Mouse (Mus musculus): Measurements from ENCODE around the gene Gm20388. TPM values are rescaled to one million over a fixed set of nuclear protein-coding genes. Genes with fewer than 3 reads are reported as not detected.
A peak's percentile ranks its signal among the peaks of the same experiment; 100 is the strongest.

The Gm20388 gene
- polyA plus RNA-seq, 1 experiment from 2014 or later: not detected

GRCm38 (mm10) chr8:122335638-122336250, 2425.1 kb downstream of the Gm20388 start:
- Histone ChIP-seq H3K9me3 (ENCODE audit: control insufficient read depth) (no peaks in the 10 kb centered on the region), H3K9ac (ENCODE audit: low read depth, low read length) (no peak overlapping the region), H3K4me3 (ENCODE audit: low read depth, low read length) (peak overlapping the region; percentile 24), H3K4me2 (replicated peaks; ENCODE audit: low read depth) (peak overlapping the region; percentile 67), H3K36me3 (ENCODE audit: control insufficient read depth, insufficient read depth) (peaks cover 63% of the 10 kb centered on the region), H3K27ac (ENCODE audit: low read depth, low read length) (no peak overlapping the region), H3K27me3 (replicated peaks; ENCODE audit: control insufficient read depth, insufficient read depth, low read length) (no peaks in the 10 kb centered on the region), H3K4me1 (replicated peaks; ENCODE audit: control insufficient read depth, insufficient read depth, low read length) (no peaks in the 10 kb centered on the region)
- WGBS: 48% methylated on average over 57 of the region's 57 CpGs
- no peak for TF ChIP-seq CTCF (IDR thresholded peaks at IDR 0.05; ENCODE audit: low read depth)
- no peak for ATAC-seq

- WGBS: 46% methylated on average over 74 of the region's 81 CpGs
- ATAC-seq: peak; percentile 9; the same call in 1 of the 2 replicates
- no peaks in the 10 kb centered on the region for H3K9me3 ChIP-seq (ENCODE audit: control insufficient read depth)
- H3K27me3 ChIP-seq (replicated peaks; ENCODE audit: control insufficient read depth, insufficient read depth, low read length): no peaks in the 10 kb centered on the region
- no peak for TF ChIP-seq CTCF (IDR thresholded peaks at IDR 0.05; ENCODE audit: low read depth)
- no peak overlapping the region for H3K27ac ChIP-seq (ENCODE audit: low read depth, low read length)
- H3K4me2 ChIP-seq (replicated peaks; ENCODE audit: low read depth): peak overlapping the region; percentile 67
- no peaks in the 10 kb centered on the region for H3K4me1 ChIP-seq (replicated peaks; ENCODE audit: control insufficient read depth, insufficient read depth, low read length)
- H3K9ac ChIP-seq (ENCODE audit: low read depth, low read length): no peak overlapping the region
- H3K36me3 ChIP-seq (ENCODE audit: control insufficient read depth, insufficient read depth): peaks cover 63% of the 10 kb centered on the region
- peak overlapping the region; percentile 24 for H3K4me3 ChIP-seq (ENCODE audit: low read depth, low read length)
Observed at GRCm38 (mm10) chr8:122336251-122336910, 2425.7 kb downstream of the Gm20388 start.

- no peaks in the 10 kb centered on the region for H3K4me1 ChIP-seq (replicated peaks; ENCODE audit: control insufficient read depth, insufficient read depth, low read length)
- H3K9me3 ChIP-seq (ENCODE audit: control insufficient read depth): no peaks in the 10 kb centered on the region
- no peak for ATAC-seq
- H3K9ac ChIP-seq (ENCODE audit: low read depth, low read length): no peak overlapping the region
- H3K4me3 ChIP-seq (ENCODE audit: low read depth, low read length): no peak overlapping the region
- 77% methylated on average over 6 of the region's 6 CpGs for WGBS
- H3K27me3 ChIP-seq (replicated peaks; ENCODE audit: control insufficient read depth, insufficient read depth, low read length): no peaks in the 10 kb centered on the region
- TF ChIP-seq CTCF (IDR thresholded peaks at IDR 0.05; ENCODE audit: low read depth): peak; percentile 38; the same call in 1 of the 2 replicates
- H3K36me3 ChIP-seq (ENCODE audit: control insufficient read depth, insufficient read depth): peaks cover 51% of the 10 kb centered on the region
- no peak overlapping the region for H3K27ac ChIP-seq (ENCODE audit: low read depth, low read length)
- H3K4me2 ChIP-seq (replicated peaks; ENCODE audit: low read depth): no peak overlapping the region
Observed at GRCm38 (mm10) chr8:122338852-122339251, 2428.2 kb downstream of the Gm20388 start.

GRCm38 (mm10) chr8:122340761-122341160, 2430.1 kb downstream of the Gm20388 start:
- Histone ChIP-seq H3K36me3 (ENCODE audit: control insufficient read depth, insufficient read depth) (peaks cover 32% of the 10 kb centered on the region), H3K9me3 (ENCODE audit: control insufficient read depth) (no peaks in the 10 kb centered on the region), H3K27ac (ENCODE audit: low read depth, low read length) (no peak overlapping the region), H3K9ac (ENCODE audit: low read depth, low read length) (no peak overlapping the region), H3K27me3 (replicated peaks; ENCODE audit: control insufficient read depth, insufficient read depth, low read length) (no peaks in the 10 kb centered on the region), H3K4me2 (replicated peaks; ENCODE audit: low read depth) (no peak overlapping the region), H3K4me3 (ENCODE audit: low read depth, low read length) (no peak overlapping the region), H3K4me1 (replicated peaks; ENCODE audit: control insufficient read depth, insufficient read depth, low read length) (peaks cover 4% of the 10 kb centered on the region; the same call in 1 of the 2 replicates)
- 73% methylated on average over 3 of the region's 3 CpGs for WGBS
- ATAC-seq: no peak
- no peak for TF ChIP-seq CTCF (IDR thresholded peaks at IDR 0.05; ENCODE audit: low read depth)

- Histone ChIP-seq H3K36me3 (ENCODE audit: control insufficient read depth, insufficient read depth) (peaks cover 22% of the 10 kb centered on the region), H3K27me3 (replicated peaks; ENCODE audit: control insufficient read depth, insufficient read depth, low read length) (no peaks in the 10 kb centered on the region), H3K4me1 (replicated peaks; ENCODE audit: control insufficient read depth, insufficient read depth, low read length) (peaks cover 4% of the 10 kb centered on the region; the same call in 1 of the 2 replicates), H3K27ac (ENCODE audit: low read depth, low read length) (no peak overlapping the region), H3K4me2 (replicated peaks; ENCODE audit: low read depth) (no peak overlapping the region), H3K9me3 (ENCODE audit: control insufficient read depth) (no peaks in the 10 kb centered on the region), H3K4me3 (ENCODE audit: low read depth, low read length) (no peak overlapping the region), H3K9ac (ENCODE audit: low read depth, low read length) (no peak overlapping the region)
- ATAC-seq: no peak
- TF ChIP-seq CTCF (IDR thresholded peaks at IDR 0.05; ENCODE audit: low read depth): no peak
- WGBS: 71% methylated on average over 6 of the region's 6 CpGs
Observed at GRCm38 (mm10) chr8:122341790-122342189, 2431.1 kb downstream of the Gm20388 start.

- Histone ChIP-seq H3K27ac (ENCODE audit: low read depth, low read length) (no peak overlapping the region), H3K9me3 (ENCODE audit: control insufficient read depth) (no peaks in the 10 kb centered on the region), H3K36me3 (ENCODE audit: control insufficient read depth, insufficient read depth) (peaks cover 16% of the 10 kb centered on the region; the same call in 1 of the 2 replicates), H3K4me2 (replicated peaks; ENCODE audit: low read depth) (peak overlapping the region; percentile 52), H3K9ac (ENCODE audit: low read depth, low read length) (no peak overlapping the region), H3K27me3 (replicated peaks; ENCODE audit: control insufficient read depth, insufficient read depth, low read length) (no peaks in the 10 kb centered on the region), H3K4me1 (replicated peaks; ENCODE audit: control insufficient read depth, insufficient read depth, low read length) (peaks cover 4% of the 10 kb centered on the region; the same call in 1 of the 2 replicates), H3K4me3 (ENCODE audit: low read depth, low read length) (no peak overlapping the region)
- TF ChIP-seq CTCF (IDR thresholded peaks at IDR 0.05; ENCODE audit: low read depth): no peak
- whole genome bisulfite sequencing: 15% methylated on average over 5 of the region's 5 CpGs
- ATAC-seq: no peak
Observed at GRCm38 (mm10) chr8:122342362-122342761, 2431.7 kb downstream of the Gm20388 start.
